ENCODE assay signal across 18 mouse cellular contexts in genomic region chr5:14415234-14415862, GRCm38 (mm10).
DNase-seq lines count a peak whose midpoint lies in the region; ATAC-seq and TF ChIP-seq lines count a peak whose summit lies in the region.
"Had no signal": no experiment of that assay in that cellular context is flagged by ENCODE, and none has a peak within 500 bp of the region (broad histone marks: within the 10 kb centered on the region; RNA-seq: fewer than 3 reads in every experiment).

No protein-coding gene starts in this region.

- intact Hi-C loops in left cerebral cortex, postnatal 4 days (cut with DNase I): no loop called here

- peak; percentile 2 to 4 for DNase-seq in cerebellum, postnatal 14 days
- peak; percentile 5 to 8 for DNase-seq in left cerebral cortex, adult 18-20 months (ENCODE audit: low spot score in 2 of 2)
- DNase-seq in left cerebral cortex, postnatal 4 days: no peak
- peak; percentile 25 for DNase-seq in brain, embryonic 14.5 days (ENCODE audit: low read depth)
- peak; percentile 43 to 49 for DNase-seq in right cerebral cortex, postnatal 10 days (ENCODE audit: low spot score in 2 of 2)
- no peak for DNase-seq in adipocyte (ENCODE audit: low spot score)
- DNase-seq in kidney, postnatal 10 days: no peak
- DNase-seq: cerebellum, adult 8-10 months; kidney, adult 9 months; kidney, postnatal 25 days; liver, postnatal 0 days; thymus, postnatal 25 days had no signal

- TF ChIP-seq CTCF in brain, embryonic 14.5 days (IDR thresholded peaks at IDR 0.05; ENCODE audit: borderline replicate concordance, extremely low read depth, insufficient read depth, insufficient read length): no peak

- no peak for ATAC-seq in cerebellum, adult (ENCODE audit: insufficient number of reproducible peaks, low FRiP score, low TSS enrichment)
- ATAC-seq: CD4-positive, CD25-positive, alpha-beta regulatory T cell, adult 4 months; hindbrain, embryonic 16.5 days; intestine, embryonic 16.5 days; liver, postnatal 0 days; lung, postnatal 0 days; midbrain, embryonic 16.5 days had no signal

- no peak for TF ChIP-seq POLR2A in brain, embryonic 14.5 days (IDR thresholded peaks at IDR 0.05; ENCODE audit: borderline replicate concordance, extremely low read depth, insufficient read depth, insufficient read length, poor library complexity, severe bottlenecking)

Comparison
In these comparisons a context has a peak if more than half of its experiments do, and no peak if none do; other contexts are left out.
1. DNase-seq: peak in cerebellum, postnatal 14 days (2 of 2), left cerebral cortex, adult 18-20 months (2 of 2), brain, embryonic 14.5 days (single experiment) and right cerebral cortex, postnatal 10 days (2 of 2); none in left cerebral cortex, postnatal 4 days (single experiment), adipocyte (single experiment) and kidney, postnatal 10 days (single experiment).